Comparison of ENCODE assay signal across 17 mouse cellular contexts in the genomic region with DNA sequence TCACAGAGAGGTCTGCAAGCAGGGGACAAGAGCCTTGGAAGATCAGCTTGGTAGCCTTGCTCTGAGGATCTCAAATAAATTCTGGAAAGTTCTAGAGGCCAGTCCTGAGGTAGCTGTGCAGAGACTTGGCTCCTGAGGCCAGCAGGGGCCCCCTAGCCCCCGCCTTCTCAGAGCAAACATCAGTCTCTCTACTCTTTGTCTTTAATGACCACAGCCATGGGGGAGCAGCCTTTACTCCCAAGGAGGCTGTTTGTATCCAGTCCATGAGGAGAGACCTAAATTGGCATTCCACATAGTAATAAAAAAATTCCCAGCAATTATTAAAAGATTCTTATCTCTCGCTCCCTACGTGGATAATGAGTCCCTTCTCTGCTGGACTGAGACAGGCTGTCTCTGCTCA.
"Had no signal": no experiment of that assay in that cellular context is flagged by ENCODE, and none has a peak within 500 bp of the region (broad histone marks: within the 10 kb centered on the region; RNA-seq: fewer than 3 reads in every experiment).

No protein-coding gene starts in this region.

- H3K27me3 ChIP-seq: limb, embryonic 12.5 days; liver, embryonic 13.5 days; lung, embryonic 15.5 days; megakaryocyte, embryonic 14.5 days; midbrain, embryonic 15.5 days; neural tube, embryonic 12.5 days had no signal

- H3K36me3 ChIP-seq: limb, embryonic 12.5 days; liver, embryonic 13.5 days; lung, embryonic 15.5 days; midbrain, embryonic 15.5 days; neural tube, embryonic 12.5 days had no signal

- H3K27ac ChIP-seq: hindbrain, postnatal 0 days; left cerebral cortex, adult 2 months; limb, embryonic 12.5 days; liver, embryonic 13.5 days; lung, embryonic 15.5 days; macrophage; midbrain, embryonic 15.5 days; neural tube, embryonic 12.5 days had no signal

- H3K4me2 ChIP-seq: limb, embryonic 12.5 days; liver, embryonic 13.5 days; lung, embryonic 15.5 days; midbrain, embryonic 11.5 days; midbrain, embryonic 15.5 days; neural tube, embryonic 12.5 days had no signal

- H3K9me3 ChIP-seq: limb, embryonic 12.5 days; liver, embryonic 13.5 days; lung, embryonic 15.5 days; midbrain, embryonic 15.5 days; neural tube, embryonic 12.5 days had no signal

- ATAC-seq: hindbrain, postnatal 0 days; liver, postnatal 0 days; midbrain, embryonic 15.5 days had no signal

- H3K9ac ChIP-seq: limb, embryonic 12.5 days; liver, embryonic 13.5 days; liver, postnatal 0 days; lung, embryonic 15.5 days; midbrain, embryonic 15.5 days; neural tube, embryonic 12.5 days had no signal

- DNase-seq: liver; liver, embryonic 13.5 days; liver, postnatal 0 days; lung, postnatal 14 days; right cerebral cortex, postnatal 4 days; spleen, adult 18-20 months; thymus, adult 18-20 months; thymus, postnatal 14 days had no signal

- H3K4me3 ChIP-seq: left cerebral cortex, adult 2 months; limb, embryonic 12.5 days; liver, embryonic 13.5 days; lung, embryonic 15.5 days; megakaryocyte, embryonic 14.5 days; midbrain, embryonic 15.5 days; neural tube, embryonic 12.5 days had no signal

- H3K4me1 ChIP-seq: liver, embryonic 13.5 days; lung, embryonic 15.5 days; megakaryocyte, embryonic 14.5 days; midbrain, embryonic 15.5 days; neural tube, embryonic 12.5 days had no signal
